Mouse (Mus musculus) layer of hippocampus, adult 9-10 months (tissue): ENCODE measurements at regions not wholly inside any gene's neighbourhood (a gene's known extent, or its start where the extent isn't known, plus 50 kb on each side); places are given as distances from the start of the nearest gene placed in this dataset.

Experiments used
- DNase-seq: peaks from one replicate; pipeline ENCODE4 v3.0.0; 2022; ENCODE audit warnings: low spot score

- DNase-seq: no peak
These were observed 133.6 kb upstream of the Veph1 start for GRCm38 (mm10) chr3:66430187-66430586.

GRCm38 (mm10) chr3:66422445-66423037 lies 125.9 kb upstream of the Veph1 start:
- DNase-seq: no peak

GRCm38 (mm10) chr3:66410706-66411277 lies 114.2 kb upstream of the Veph1 start:
- DNase-seq: peak; percentile 25

GRCm38 (mm10) chr3:66408791-66409190 lies 112.2 kb upstream of the Veph1 start:
- no peak for DNase-seq

DNA sequence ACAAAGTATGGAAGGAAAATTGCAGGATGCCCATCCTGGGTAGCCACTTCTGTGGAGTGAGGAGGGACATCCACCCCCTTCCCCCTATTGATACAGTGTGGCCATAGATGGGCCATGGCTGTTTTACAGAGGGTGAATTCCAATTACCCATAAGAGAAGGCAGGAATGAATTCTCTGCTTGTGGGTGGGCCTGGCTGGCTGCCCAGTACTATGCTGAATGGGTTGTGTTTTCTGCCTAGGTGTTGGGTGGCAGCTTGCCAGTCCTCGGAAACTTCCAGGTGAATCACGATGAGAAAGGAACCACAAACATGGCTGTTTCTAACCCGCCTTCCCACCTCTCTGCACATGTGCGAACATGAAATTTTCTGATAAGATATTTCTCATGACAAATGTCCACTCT lies 109.0 kb upstream of the Veph1 start:
- no peak for DNase-seq

DNA sequence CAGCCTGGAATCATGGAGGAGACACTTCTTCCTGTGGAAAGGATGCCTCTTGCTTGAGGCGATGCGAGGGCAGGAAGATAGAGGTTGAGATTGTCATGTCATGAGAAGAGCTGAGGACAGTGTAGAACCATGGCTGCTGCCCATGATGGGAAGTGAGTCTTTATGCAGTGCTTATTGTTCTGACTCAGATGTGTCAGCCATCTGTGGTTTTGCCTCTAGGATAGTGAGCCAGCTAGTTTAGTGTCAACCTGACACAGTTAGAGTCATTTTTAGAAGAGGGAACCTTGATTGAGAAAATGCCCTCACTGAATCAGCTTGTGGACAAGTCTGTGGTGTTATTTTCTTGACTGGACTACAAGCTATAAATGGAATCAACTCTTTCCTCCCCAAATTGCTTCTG lies 107.1 kb upstream of the Veph1 start:
- no peak for DNase-seq

- no peak for DNase-seq
These were observed 104.3 kb upstream of the Veph1 start for GRCm38 (mm10) chr3:66400791-66401568.

DNA sequence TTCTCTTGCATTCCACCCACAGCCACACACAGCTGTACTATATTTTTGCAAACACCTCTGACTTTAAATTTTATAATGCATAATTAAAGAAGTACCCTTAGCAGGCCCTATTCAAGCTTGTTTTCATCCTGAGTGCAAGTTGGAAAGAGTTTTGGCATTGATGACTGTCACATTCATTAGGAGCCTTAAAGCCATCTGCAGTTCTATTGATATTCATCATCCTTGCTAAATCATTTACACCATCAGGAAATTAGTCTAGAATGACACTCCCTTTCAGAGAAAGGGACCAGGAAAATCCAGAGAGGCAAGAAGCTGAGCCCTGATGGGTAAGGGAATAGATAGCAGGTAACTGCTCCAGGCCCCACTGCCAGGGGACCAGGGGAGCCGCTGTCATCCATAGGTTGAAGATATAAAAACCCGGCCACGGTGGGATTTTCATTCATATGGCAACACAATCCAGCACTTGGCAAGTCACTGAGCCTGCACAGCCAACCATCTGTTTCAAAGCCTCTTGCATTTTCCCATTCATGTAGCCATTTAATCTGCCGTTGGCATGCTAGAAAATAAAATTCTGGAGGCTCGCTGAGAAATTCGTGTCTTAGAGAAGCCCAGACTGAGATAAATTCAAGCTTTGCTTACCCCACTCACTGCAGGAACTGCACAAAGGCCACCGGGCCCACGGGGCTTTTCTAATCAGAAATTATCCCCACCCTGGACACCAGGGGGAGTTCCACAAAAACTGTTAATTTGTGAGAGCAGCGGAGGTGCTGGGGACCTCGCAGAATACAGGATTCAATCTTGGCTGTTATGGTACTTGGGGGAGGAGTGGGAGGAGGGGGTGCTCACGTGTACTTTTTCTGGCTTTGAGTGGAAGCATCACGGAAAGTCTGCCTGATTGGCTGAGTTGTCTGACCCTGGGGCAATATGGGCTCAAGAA lies 101.8 kb upstream of the Veph1 start:
- peak; percentile 59 for DNase-seq

DNA sequence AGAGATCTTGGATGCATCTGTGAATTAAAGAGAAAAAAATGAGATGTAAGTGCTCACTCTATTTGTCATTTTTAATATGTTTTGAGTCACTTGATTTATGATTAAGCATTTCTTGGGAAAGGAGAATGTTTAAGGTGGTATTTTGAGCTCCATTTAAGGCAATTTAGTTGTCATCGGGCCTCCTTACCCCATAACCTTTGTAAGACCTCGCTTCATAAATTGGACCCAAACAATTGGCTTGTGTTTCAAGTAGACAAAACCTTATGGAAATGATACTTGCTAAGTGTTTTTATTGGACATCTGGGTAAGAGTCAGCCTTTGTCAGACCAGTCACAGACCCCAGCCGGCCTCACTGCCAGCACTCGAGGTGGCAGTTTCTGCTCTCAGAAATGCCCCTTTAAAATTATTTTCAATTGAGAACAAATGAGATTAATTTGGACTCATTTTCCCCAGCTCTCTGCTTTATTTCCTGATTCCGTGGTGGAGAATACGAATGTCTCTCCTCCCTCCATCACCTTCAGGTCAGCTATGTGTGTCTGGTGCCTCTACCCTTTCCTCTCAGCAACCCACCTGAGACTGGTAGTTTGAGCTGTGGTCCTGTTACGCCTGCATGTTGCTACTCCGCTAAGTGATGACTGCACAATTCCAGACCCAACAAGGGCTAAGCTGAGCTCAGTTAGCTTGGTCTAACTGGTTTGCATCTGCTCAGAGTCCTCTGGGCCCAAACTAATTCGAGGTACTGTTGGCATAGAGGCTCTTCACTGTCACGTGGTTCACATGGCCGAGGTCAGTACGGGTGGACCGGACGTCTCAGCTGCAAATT lies 78.7 kb upstream of the Veph1 start:
- no peak for DNase-seq

DNA sequence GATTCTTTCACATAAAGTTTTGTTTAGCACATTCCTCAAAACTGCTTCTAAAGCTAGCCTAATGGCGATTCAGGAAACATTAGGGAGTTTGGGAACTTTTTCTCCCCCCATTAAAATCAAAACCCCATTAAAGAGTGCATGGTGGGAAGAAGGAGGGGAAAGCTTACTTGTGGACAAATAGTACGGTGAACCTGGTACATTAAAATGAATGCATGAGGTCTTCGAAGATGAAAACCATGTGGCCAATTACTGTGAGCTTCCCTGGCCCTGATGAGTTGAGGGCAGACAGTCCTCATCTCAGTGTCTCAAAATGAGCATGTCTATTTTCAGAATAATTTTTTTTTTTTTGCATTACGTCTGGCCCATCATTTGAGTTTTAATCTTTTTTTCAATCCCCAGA lies 78.0 kb upstream of the Veph1 start:
- no peak for DNase-seq

DNA sequence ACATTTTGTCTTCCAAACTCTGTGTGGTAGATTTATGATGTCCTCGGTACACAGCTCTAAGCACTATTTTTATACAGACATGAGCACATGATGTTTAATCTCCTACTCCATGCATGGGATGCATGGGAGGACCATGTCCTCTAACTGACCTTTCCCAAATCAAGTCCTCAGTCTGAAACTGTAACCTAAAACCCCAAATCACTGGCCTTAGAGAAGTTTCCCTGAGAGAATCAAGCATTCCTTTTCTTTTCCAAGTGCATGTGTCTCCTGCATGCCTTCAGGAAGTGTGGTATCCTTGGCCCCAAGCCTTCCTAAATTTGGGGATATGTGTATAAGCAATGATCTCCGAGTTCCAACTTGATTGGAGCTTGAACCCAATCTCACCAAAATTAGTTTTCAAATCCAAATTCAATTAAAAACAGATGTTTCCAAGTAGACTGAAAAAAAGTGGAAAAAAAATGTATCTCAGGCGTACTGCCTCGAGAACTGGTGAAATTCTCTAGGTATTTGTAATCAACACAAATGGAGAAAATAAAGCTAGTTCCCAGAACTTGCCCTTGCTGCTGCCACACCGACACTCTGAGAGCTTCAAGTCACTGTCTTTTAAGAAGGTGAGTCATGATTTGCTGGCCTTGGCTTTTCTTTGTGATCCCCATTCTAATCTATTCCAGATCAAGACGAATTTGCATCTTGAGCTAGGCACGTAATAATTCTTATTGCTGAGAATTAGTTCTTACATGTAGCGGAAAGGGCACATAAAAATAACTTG lies 77.4 kb upstream of the Veph1 start:
- no peak for DNase-seq
